Mouse (Mus musculus) ES-Bruce4 (cell line): Measurements from ENCODE around the gene Itk.

Experiments
- CTCF ChIP-seq: IDR thresholded peaks from one replicate; pipeline ENCODE4 v1.8.1; 2011; ENCODE audit warnings: low read depth, low read length
- EP300 ChIP-seq: IDR thresholded peaks from 2 replicates; pipeline ENCODE4 v1.6.1; 2011; ENCODE audit warnings: low read depth, low read length; ENCODE audit not compliant: insufficient read depth
- POLR2A ChIP-seq: IDR thresholded peaks from one replicate; pipeline ENCODE4 v1.8.1; 2011; ENCODE audit warnings: low read length; ENCODE audit not compliant: insufficient read depth

DNA sequence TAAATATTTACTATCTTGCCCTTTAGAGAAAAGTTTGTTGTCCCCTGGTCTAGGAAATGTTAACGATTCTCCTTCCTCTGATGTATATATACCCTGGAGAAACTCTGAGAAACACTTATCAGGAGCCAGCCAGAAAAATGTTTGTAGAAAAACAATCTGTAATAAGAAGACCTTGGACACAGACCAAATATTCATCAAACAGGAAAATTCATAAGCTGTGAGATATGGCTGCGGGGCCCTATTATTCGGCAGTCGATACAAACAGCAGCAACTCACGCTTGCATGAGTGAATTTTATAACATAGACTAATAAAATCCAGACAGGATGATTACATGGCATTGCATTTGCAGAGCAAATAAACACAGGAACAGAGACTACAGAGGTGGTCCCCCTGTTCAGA is 29.5 kb upstream of the Itk start:
- TF ChIP-seq CTCF (no peak), EP300 (no peak), POLR2A (no peak)
